Mouse (Mus musculus) liver, embryonic 13.5 days (tissue): Measurements from ENCODE around the gene Rpl37. TPM values are rescaled to one million over a fixed set of nuclear protein-coding genes. Genes with fewer than 3 reads are reported as not detected.
"Not testable (repeated sequence)": the region's sequence is repeated elsewhere in the genome, so short reads cannot be mapped to it uniquely, and the experiment has no call there.

ENCODE experiments used
- ATAC-seq: fragments of 200-750 bp; cut with Nextera tagmentation; 2 replicates; pipeline ENCODE4 v1.8.0; 2017; ENCODE audit warnings: low read depth, mild to moderate bottlenecking, moderate number of reproducible peaks, moderate library complexity
- DNase-seq: peaks from one replicate; pipeline ENCODE4 v3.0.0; 2022
- H3K27ac ChIP-seq: fragments of 300-500 bp; sonication (generic); 2 replicates; pipeline ENCODE4 v1.5.1; 2015; ENCODE audit warnings: moderate library complexity, mild to moderate bottlenecking, inconsistent platforms
- H3K27me3 ChIP-seq: fragments of 300-500 bp; sonication (generic); 2 replicates; pipeline ENCODE4 v1.6.1; 2015; ENCODE audit warnings: mild to moderate bottlenecking, inconsistent platforms
- H3K36me3 ChIP-seq: fragments of 300-500 bp; sonication (generic); 2 replicates; pipeline ENCODE4 v1.6.1; 2015; ENCODE audit warnings: mild to moderate bottlenecking, inconsistent platforms
- H3K4me1 ChIP-seq: fragments of 300-500 bp; sonication (generic); replicated peaks from 2 replicates; pipeline ENCODE4 v1.6.1; 2015; ENCODE audit warnings: inconsistent platforms
- H3K4me2 ChIP-seq: fragments of 300-500 bp; sonication (generic); 2 replicates; pipeline ENCODE4 v1.6.1; 2015; ENCODE audit warnings: inconsistent platforms, mild to moderate bottlenecking, moderate library complexity
- H3K4me3 ChIP-seq: fragments of 300-500 bp; sonication (generic); replicated peaks from 2 replicates; pipeline ENCODE4 v1.5.1; 2015; ENCODE audit warnings: mild to moderate bottlenecking, inconsistent platforms
- H3K9ac ChIP-seq: fragments of 300-500 bp; sonication (generic); 2 replicates; pipeline ENCODE4 v1.6.1; 2015; ENCODE audit warnings: mild to moderate bottlenecking, inconsistent platforms
- H3K9me3 ChIP-seq: fragments of 300-500 bp; sonication (generic); replicated peaks from 2 replicates; pipeline ENCODE4 v1.6.1; 2016; ENCODE audit warnings: inconsistent platforms
- whole genome bisulfite sequencing: fragments of 180-500 bp; shearing (Covaris S2); methylation state at CpG from one replicate; pipeline ENCODE4 v1.1.7; 2015; ENCODE audit not compliant: insufficient replicate concordance; 5-methylcytosine and 5-hydroxymethylcytosine counted together
- polyA plus RNA-seq: library from polyadenylated mRNA; unstranded; fragments of >200 nt; fragmentation: Nextera tagmentation; extraction: Ambion mirVana; gene quantifications from 2 replicates; pipeline ENCODE4 v1.2.1, GENCODE M21; 2015

The Rpl37 gene
- polyA plus RNA-seq, 1 experiment from 2014 or later, result 482 TPM

GRCm38 (mm10) chr15:5127487-5127886 is 11.0 kb downstream of the Rpl37 start:
- Histone ChIP-seq H3K27ac (peak overlapping the region; percentile 60), H3K27me3 (no peaks in the 10 kb centered on the region), H3K4me3 (no peak overlapping the region), H3K4me2 (no peak overlapping the region), H3K4me1 (peaks cover 51% of the 10 kb centered on the region), H3K36me3 (peaks cover 23% of the 10 kb centered on the region), H3K9ac (no peak overlapping the region), H3K9me3 (no peaks in the 10 kb centered on the region)
- 54% methylated on average over 2 of the region's 2 CpGs for WGBS
- ATAC-seq (no peak), DNase-seq (no peak)

GRCm38 (mm10) chr15:5128176-5128940 is 11.9 kb downstream of the Rpl37 start:
- Histone ChIP-seq H3K4me3 (no peak overlapping the region), H3K4me2 (no peak overlapping the region), H3K27me3 (no peaks in the 10 kb centered on the region), H3K9ac (peak overlapping the region; percentile 38; the same call in 1 of the 2 replicates), H3K9me3 (no peaks in the 10 kb centered on the region), H3K36me3 (peaks cover 15% of the 10 kb centered on the region), H3K4me1 (peaks cover 55% of the 10 kb centered on the region), H3K27ac (peak overlapping the region; percentile 60)
- ATAC-seq, result no peak
- DNase-seq, result no peak
- 27% methylated on average over 5 of the region's 5 CpGs for WGBS

GRCm38 (mm10) chr15:5129111-5129805 is 12.8 kb downstream of the Rpl37 start:
- Histone ChIP-seq H3K27me3 (no peaks in the 10 kb centered on the region), H3K36me3 (peaks cover 10% of the 10 kb centered on the region), H3K4me2 (no peak overlapping the region), H3K9ac (no peak overlapping the region), H3K4me3 (no peak overlapping the region), H3K4me1 (peaks cover 56% of the 10 kb centered on the region), H3K9me3 (no peaks in the 10 kb centered on the region), H3K27ac (peak overlapping the region; percentile 37; the same call in 1 of the 2 replicates)
- WGBS, result 77% methylated on average over 12 of the region's 12 CpGs
- ATAC-seq (no peak), DNase-seq (no peak)

- 39% methylated on average over 14 of the region's 14 CpGs for WGBS
- Histone ChIP-seq H3K4me1 (peaks cover 71% of the 10 kb centered on the region), H3K4me2 (peak overlapping the region; percentile 36), H3K4me3 (peak overlapping the region; percentile 10; the same call in 1 of the 2 replicates), H3K27ac (peak overlapping the region; percentile 73), H3K9ac (peak overlapping the region; percentile 14; the same call in 1 of the 2 replicates)
- peak; percentile 56 for ATAC-seq
- not testable (repeated sequence) for H3K36me3 ChIP-seq, H3K27me3 ChIP-seq, DNase-seq, H3K9me3 ChIP-seq
Observed at GRCm38 (mm10) chr15:5130887-5131668, 14.6 kb downstream of the Rpl37 start.

- 70% methylated on average over 3 of the region's 3 CpGs for WGBS
- no peaks in the 10 kb centered on the region for H3K36me3 ChIP-seq
- peak overlapping the region; percentile 53 for H3K27ac ChIP-seq
- no peak overlapping the region for H3K9ac ChIP-seq
- DNase-seq, result no peak
- no peak overlapping the region for H3K4me2 ChIP-seq
- H3K27me3 ChIP-seq, result no peaks in the 10 kb centered on the region
- peaks cover 64% of the 10 kb centered on the region for H3K4me1 ChIP-seq
- H3K4me3 ChIP-seq, result no peak overlapping the region
- ATAC-seq, result no peak
- no peaks in the 10 kb centered on the region for H3K9me3 ChIP-seq
Observed at GRCm38 (mm10) chr15:5133301-5133700, 16.9 kb downstream of the Rpl37 start.

GRCm38 (mm10) chr15:5134179-5134578 is 17.7 kb downstream of the Rpl37 start:
- WGBS, result 79% methylated on average over 3 of the region's 3 CpGs
- Histone ChIP-seq H3K4me2 (no peak overlapping the region), H3K9ac (no peak overlapping the region), H3K4me1 (peaks cover 63% of the 10 kb centered on the region), H3K27ac (0 out of 2 replicates have a peak overlapping the region, but pooled peaks have one; percentile 43), H3K9me3 (no peaks in the 10 kb centered on the region), H3K4me3 (no peak overlapping the region), H3K27me3 (no peaks in the 10 kb centered on the region), H3K36me3 (no peaks in the 10 kb centered on the region)
- ATAC-seq, result no peak
- no peak for DNase-seq

GRCm38 (mm10) chr15:5134945-5135483 is 18.6 kb downstream of the Rpl37 start:
- ATAC-seq (no peak), DNase-seq (no peak)
- no peaks in the 10 kb centered on the region for H3K36me3 ChIP-seq
- H3K9me3 ChIP-seq, result no peaks in the 10 kb centered on the region
- H3K4me3 ChIP-seq, result no peak overlapping the region
- H3K4me1 ChIP-seq, result peaks cover 66% of the 10 kb centered on the region
- H3K4me2 ChIP-seq, result no peak overlapping the region
- H3K9ac ChIP-seq, result no peak overlapping the region
- WGBS, result 58% methylated on average over 8 of the region's 8 CpGs
- peak overlapping the region; percentile 61; the same call in 1 of the 2 replicates for H3K27ac ChIP-seq
- H3K27me3 ChIP-seq, result no peaks in the 10 kb centered on the region

GRCm38 (mm10) chr15:5138021-5138856 is 21.8 kb downstream of the Rpl37 start:
- H3K36me3 ChIP-seq, result no peaks in the 10 kb centered on the region
- H3K9me3 ChIP-seq, result no peaks in the 10 kb centered on the region
- H3K27ac ChIP-seq, result peak overlapping the region; percentile 81
- peak overlapping the region; percentile 15 for H3K4me2 ChIP-seq
- H3K27me3 ChIP-seq, result no peaks in the 10 kb centered on the region
- peak overlapping the region; percentile 37; the same call in 1 of the 2 replicates for H3K9ac ChIP-seq
- ATAC-seq (peak; percentile 17; the same call in 1 of the 2 replicates), DNase-seq (peak; percentile 43)
- no peak overlapping the region for H3K4me3 ChIP-seq
- 29% methylated on average over 9 of the region's 9 CpGs for WGBS
- peaks cover 73% of the 10 kb centered on the region for H3K4me1 ChIP-seq

- Histone ChIP-seq H3K27ac (peak overlapping the region; percentile 96), H3K4me2 (peak overlapping the region; percentile 49)
- 21% methylated on average over 2 of the region's 2 CpGs for WGBS
Observed at GRCm38 (mm10) chr15:5139366-5139765, 22.9 kb downstream of the Rpl37 start.

GRCm38 (mm10) chr15:5139863-5140262 is 23.4 kb downstream of the Rpl37 start:
- ATAC-seq, result peak; percentile 87
- peak overlapping the region; percentile 49 for H3K4me2 ChIP-seq

More at GRCm38 (mm10) chr15:5139366-5139765, 22.9 kb downstream of the Rpl37 start:
- Histone ChIP-seq H3K4me3 (no peak overlapping the region), H3K27me3 (no peaks in the 10 kb centered on the region), H3K9ac (peak overlapping the region; percentile 59), H3K4me1 (peaks cover 73% of the 10 kb centered on the region), H3K9me3 (no peaks in the 10 kb centered on the region), H3K36me3 (no peaks in the 10 kb centered on the region)
- ATAC-seq, result peak; percentile 8
- DNase-seq, result no peak

More at GRCm38 (mm10) chr15:5139863-5140262, 23.4 kb downstream of the Rpl37 start:
- H3K27ac ChIP-seq, result peak overlapping the region; percentile 96
- peaks cover 72% of the 10 kb centered on the region for H3K4me1 ChIP-seq
- DNase-seq, result peak; percentile 73
- no peaks in the 10 kb centered on the region for H3K27me3 ChIP-seq
- WGBS, result 18% methylated on average over 7 of the region's 7 CpGs
- H3K9me3 ChIP-seq, result no peaks in the 10 kb centered on the region
- peak overlapping the region; percentile 59 for H3K9ac ChIP-seq
- H3K4me3 ChIP-seq, result no peak overlapping the region
- H3K36me3 ChIP-seq, result no peaks in the 10 kb centered on the region
